Mouse (Mus musculus): ENCODE measurements around the gene Epn1. TPM values are rescaled to one million over a fixed set of nuclear protein-coding genes. Genes with fewer than 3 reads are reported as not detected.
A peak's percentile ranks its signal among the peaks of the same experiment; 100 is the strongest.
"Not testable (repeated sequence)": the region's sequence is repeated elsewhere in the genome, so short reads cannot be mapped to it uniquely, and the experiment has no call there.

The Epn1 gene
- polyA plus RNA-seq, 1 experiment from 2014 or later = 38.0 TPM

DNA sequence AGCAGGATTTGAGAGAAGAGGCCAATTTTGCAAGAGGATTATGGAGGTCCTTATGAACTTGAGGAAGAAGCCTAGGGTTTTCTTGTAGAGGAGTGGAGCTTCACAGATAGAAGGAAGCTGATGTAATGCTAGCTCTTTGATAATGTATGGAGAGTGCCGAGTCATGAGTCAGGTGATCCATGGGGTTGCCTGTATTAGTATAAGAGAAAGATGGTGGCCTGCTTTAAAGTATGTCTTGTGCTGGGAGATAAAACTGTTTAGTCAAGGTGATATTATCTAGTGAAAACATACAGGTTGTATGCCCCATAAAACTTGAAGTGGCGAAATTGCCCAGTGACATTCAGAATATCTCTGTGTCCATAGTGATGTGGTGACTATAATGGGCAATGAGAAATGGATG lies 3.1 kb upstream of the Epn1 start:
- no peak for TF ChIP-seq CTCF (IDR thresholded peaks at IDR 0.05; ENCODE audit: low read depth)
- TF ChIP-seq EP300 (IDR thresholded peaks at IDR 0.05; ENCODE audit: low read depth) = peak; percentile 62
- no peak for ATAC-seq
- Histone ChIP-seq H3K36me3 (replicated peaks; ENCODE audit: insufficient read depth, low read length) (peaks cover 63% of the 10 kb centered on the region), H3K4me1 (ENCODE audit: insufficient read depth) (peaks cover 32% of the 10 kb centered on the region), H3K27me3 (ENCODE audit: insufficient read depth, low read length) (no peaks in the 10 kb centered on the region), H3K27ac (ENCODE audit: low read depth) (peak overlapping the region; percentile 23), H3K4me2 (ENCODE audit: low read depth, low read length) (peak overlapping the region; percentile 6; the same call in 1 of the 2 replicates), H3K9ac (replicated peaks) (no peak overlapping the region), H3K9me3 (ENCODE audit: low read length) (no peaks in the 10 kb centered on the region), H3K4me3 (ENCODE audit: low read depth, low read length) (no peak overlapping the region)
- DNase-seq = no peak
- WGBS (ENCODE audit: insufficient replicate concordance) = 63% methylated on average over 2 of the region's 2 CpGs

DNA sequence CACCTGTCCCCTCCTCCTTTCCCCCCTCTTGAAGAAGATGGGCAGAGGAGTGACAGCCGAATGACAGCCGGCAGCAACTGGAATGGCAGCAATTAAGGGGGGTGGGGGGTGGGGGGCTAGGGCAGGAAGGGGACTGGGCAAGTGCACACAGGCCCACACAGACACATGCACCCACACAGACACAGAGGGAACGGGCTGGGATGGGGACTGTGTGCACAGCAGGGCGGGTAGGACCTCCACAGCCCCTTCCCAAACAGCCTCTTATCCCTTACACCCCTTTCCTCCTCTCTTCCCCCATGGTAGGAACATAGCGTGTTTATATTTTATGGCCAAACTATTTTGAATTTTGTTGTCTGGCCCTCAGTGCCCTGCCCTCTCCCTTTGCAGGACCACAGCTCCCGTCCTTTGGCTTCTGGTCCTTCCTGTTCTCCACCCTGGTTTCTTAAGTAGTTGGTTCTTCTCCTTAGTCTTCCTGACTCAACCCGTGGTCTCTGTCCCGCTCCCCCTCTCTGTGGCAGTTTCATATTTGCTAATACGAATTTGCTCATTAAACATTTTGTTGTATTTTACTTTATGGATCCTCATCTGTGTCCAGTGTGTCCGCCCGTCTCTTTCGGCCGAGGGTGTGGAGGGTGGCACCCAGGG lies 548 bp upstream of the Epn1 start:
- peak overlapping the region; percentile 90 for H3K4me3 ChIP-seq (ENCODE audit: low read depth, low read length)
- peak overlapping the region; percentile 96 for H3K9ac ChIP-seq (replicated peaks)
- not testable (repeated sequence) for H3K27me3 ChIP-seq (ENCODE audit: insufficient read depth, low read length); H3K9me3 ChIP-seq (ENCODE audit: low read length); DNase-seq
- H3K27ac ChIP-seq (ENCODE audit: low read depth) = peak overlapping the region; percentile 98
- 29% methylated on average over 8 of the region's 13 CpGs for WGBS (ENCODE audit: insufficient replicate concordance)
- peak; percentile 0; the same call in 1 of the 2 replicates for ATAC-seq
- peaks cover 34% of the 10 kb centered on the region for H3K4me1 ChIP-seq (ENCODE audit: insufficient read depth)
- peak overlapping the region; percentile 84 for H3K4me2 ChIP-seq (ENCODE audit: low read depth, low read length)
- peaks cover 51% of the 10 kb centered on the region for H3K36me3 ChIP-seq (replicated peaks; ENCODE audit: insufficient read depth, low read length)

DNA sequence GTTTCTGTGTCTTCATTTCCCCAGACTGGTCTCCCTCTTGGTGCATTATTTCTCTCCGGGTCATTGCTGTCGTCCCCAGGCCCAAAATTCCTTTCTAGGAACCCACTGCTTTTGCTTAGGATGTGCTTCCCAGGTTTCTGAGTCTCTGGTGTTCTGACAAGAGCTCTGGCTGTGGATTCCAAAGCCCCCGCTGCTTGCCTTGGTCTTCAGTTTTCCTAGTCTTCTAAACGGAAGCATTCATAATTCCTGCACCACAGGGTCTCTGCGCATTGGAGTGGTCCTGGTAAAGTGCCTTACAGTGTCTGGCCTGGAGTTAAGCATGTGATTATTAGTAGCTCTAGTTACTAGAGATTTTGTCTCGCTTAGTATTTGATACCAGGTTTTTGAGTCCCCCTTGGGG lies 780 bp downstream of the Epn1 start:
- Histone ChIP-seq H3K9me3 (ENCODE audit: low read length) (no peaks in the 10 kb centered on the region), H3K4me1 (ENCODE audit: insufficient read depth) (peaks cover 39% of the 10 kb centered on the region), H3K4me3 (ENCODE audit: low read depth, low read length) (peak overlapping the region; percentile 90), H3K27ac (ENCODE audit: low read depth) (peak overlapping the region; percentile 98), H3K36me3 (replicated peaks; ENCODE audit: insufficient read depth, low read length) (peaks cover 55% of the 10 kb centered on the region), H3K27me3 (ENCODE audit: insufficient read depth, low read length) (no peaks in the 10 kb centered on the region), H3K4me2 (ENCODE audit: low read depth, low read length) (peak overlapping the region; percentile 84), H3K9ac (replicated peaks) (peak overlapping the region; percentile 96)
- WGBS (ENCODE audit: insufficient replicate concordance) = 10% methylated on average over 6 of the region's 6 CpGs
- TF ChIP-seq EP300 (IDR thresholded peaks at IDR 0.05; ENCODE audit: low read depth) (no peak), CTCF (IDR thresholded peaks at IDR 0.05; ENCODE audit: low read depth) (no peak)
- no peak for ATAC-seq
- DNase-seq = no peak

DNA sequence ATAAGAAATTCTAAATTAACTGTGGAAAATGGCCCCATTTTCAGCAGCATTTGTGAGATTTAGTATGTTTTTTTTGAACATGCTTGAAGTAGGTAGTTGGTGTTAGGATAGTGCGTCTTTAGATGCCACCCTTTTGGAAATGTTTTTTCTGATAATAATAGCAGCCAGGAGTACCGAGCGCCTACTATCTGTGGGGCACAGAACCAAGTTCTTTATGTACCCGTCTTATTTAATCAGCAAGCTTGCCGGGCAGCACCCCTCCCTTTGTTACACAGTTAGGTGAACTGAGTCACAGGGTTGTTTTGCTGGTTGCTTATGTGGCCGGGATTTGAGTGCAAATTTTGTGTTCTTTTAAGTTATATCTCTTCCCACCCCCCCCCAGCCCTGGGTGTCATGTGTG lies 1.2 kb downstream of the Epn1 start:
- 21% methylated on average over 6 of the region's 6 CpGs for WGBS (ENCODE audit: insufficient replicate concordance)
- peaks cover 56% of the 10 kb centered on the region for H3K36me3 ChIP-seq (replicated peaks; ENCODE audit: insufficient read depth, low read length)

DNA sequence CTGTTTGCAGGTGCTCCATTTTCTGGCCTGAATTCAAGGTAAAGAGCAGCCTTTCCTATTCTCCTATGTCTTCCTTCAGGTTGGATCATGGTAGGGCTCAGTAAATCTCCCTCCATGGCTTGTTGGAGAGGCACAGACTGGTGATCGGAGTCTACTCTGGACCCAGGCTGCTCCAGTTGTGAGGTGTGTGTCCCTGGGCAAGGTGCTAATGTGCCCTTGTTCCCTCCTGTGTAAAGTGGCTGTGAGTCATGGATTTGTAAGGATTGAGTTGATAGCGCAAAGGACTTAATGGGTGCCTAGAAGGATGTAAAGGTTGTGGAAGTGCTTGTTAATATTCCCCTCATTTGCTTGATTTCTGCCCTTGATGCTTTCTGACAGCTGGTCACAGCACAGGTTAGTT lies 1.9 kb downstream of the Epn1 start:
- Histone ChIP-seq H3K4me3 (ENCODE audit: low read depth, low read length) (peak overlapping the region; percentile 90), H3K4me1 (ENCODE audit: insufficient read depth) (peaks cover 36% of the 10 kb centered on the region), H3K9ac (replicated peaks) (peak overlapping the region; percentile 96), H3K9me3 (ENCODE audit: low read length) (no peaks in the 10 kb centered on the region), H3K27ac (ENCODE audit: low read depth) (peak overlapping the region; percentile 98), H3K36me3 (replicated peaks; ENCODE audit: insufficient read depth, low read length) (peaks cover 55% of the 10 kb centered on the region), H3K27me3 (ENCODE audit: insufficient read depth, low read length) (no peaks in the 10 kb centered on the region), H3K4me2 (ENCODE audit: low read depth, low read length) (peak overlapping the region; percentile 84)
- 81% methylated on average over 2 of the region's 2 CpGs for WGBS (ENCODE audit: insufficient replicate concordance)
- DNase-seq = no peak
- TF ChIP-seq CTCF (IDR thresholded peaks at IDR 0.05; ENCODE audit: low read depth) (no peak), EP300 (IDR thresholded peaks at IDR 0.05; ENCODE audit: low read depth) (no peak)
- ATAC-seq = no peak

More for the DNA sequence above, 1.2 kb downstream of the Epn1 start:
- peak overlapping the region; percentile 90 for H3K4me3 ChIP-seq (ENCODE audit: low read depth, low read length)
- H3K9ac ChIP-seq (replicated peaks) = peak overlapping the region; percentile 96
- peaks cover 38% of the 10 kb centered on the region for H3K4me1 ChIP-seq (ENCODE audit: insufficient read depth)
- H3K9me3 ChIP-seq (ENCODE audit: low read length) = no peaks in the 10 kb centered on the region
- H3K4me2 ChIP-seq (ENCODE audit: low read depth, low read length) = peak overlapping the region; percentile 84
- H3K27ac ChIP-seq (ENCODE audit: low read depth) = peak overlapping the region; percentile 98
- ATAC-seq (peak; percentile 11), DNase-seq (no peak)
- peak; percentile 82 for TF ChIP-seq EP300 (IDR thresholded peaks at IDR 0.05; ENCODE audit: low read depth)
- peak; percentile 42 for TF ChIP-seq CTCF (IDR thresholded peaks at IDR 0.05; ENCODE audit: low read depth)
- no peaks in the 10 kb centered on the region for H3K27me3 ChIP-seq (ENCODE audit: insufficient read depth, low read length)

DNA sequence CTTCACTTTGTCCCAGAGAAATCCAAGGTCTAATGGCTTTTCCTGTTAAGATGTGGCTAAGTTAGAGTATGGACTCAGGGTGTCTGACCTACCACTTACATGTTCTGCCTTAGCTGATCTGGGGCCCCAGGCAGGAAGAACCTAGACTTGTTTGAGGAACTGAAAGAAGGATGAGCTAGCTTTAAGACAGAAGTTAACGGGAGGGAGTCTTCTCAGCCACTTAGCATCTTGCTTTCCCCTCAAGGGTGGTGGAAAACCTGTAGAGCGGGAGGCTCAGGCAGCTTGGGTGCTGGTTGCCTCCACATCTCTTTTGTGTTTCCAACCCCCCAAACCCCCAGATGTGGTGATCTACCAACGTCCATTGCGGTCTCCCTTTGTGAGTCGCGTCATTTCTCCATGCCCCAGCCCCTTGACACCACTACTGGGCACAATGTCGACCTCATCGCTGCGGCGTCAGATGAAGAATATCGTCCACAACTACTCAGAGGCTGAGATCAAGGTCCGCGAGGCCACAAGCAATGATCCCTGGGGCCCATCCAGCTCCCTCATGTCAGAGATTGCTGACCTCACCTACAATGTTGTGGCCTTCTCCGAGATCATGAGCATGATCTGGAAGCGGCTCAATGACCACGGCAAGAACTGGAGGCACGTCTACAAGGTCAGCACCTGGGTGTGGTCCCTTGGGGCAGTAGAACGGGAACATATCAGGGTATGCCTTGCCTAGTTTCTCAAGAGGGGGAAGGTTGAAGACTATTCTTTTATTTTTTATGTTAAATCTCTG lies 3.5 kb downstream of the Epn1 start:
- Histone ChIP-seq H3K4me1 (ENCODE audit: insufficient read depth) (peaks cover 36% of the 10 kb centered on the region), H3K4me3 (ENCODE audit: low read depth, low read length) (no peak overlapping the region), H3K27me3 (ENCODE audit: insufficient read depth, low read length) (no peaks in the 10 kb centered on the region), H3K9me3 (ENCODE audit: low read length) (no peaks in the 10 kb centered on the region), H3K9ac (replicated peaks) (0 out of 2 replicates have a peak overlapping the region, but pooled peaks have one; percentile 33), H3K36me3 (replicated peaks; ENCODE audit: insufficient read depth, low read length) (peaks cover 48% of the 10 kb centered on the region), H3K4me2 (ENCODE audit: low read depth, low read length) (peak overlapping the region; percentile 8), H3K27ac (ENCODE audit: low read depth) (peak overlapping the region; percentile 56)
- no peak for ATAC-seq
- TF ChIP-seq EP300 (IDR thresholded peaks at IDR 0.05; ENCODE audit: low read depth) = no peak
- TF ChIP-seq CTCF (IDR thresholded peaks at IDR 0.05; ENCODE audit: low read depth) = no peak
- DNase-seq = no peak
- WGBS (ENCODE audit: insufficient replicate concordance) = 73% methylated on average over 18 of the region's 18 CpGs
